Mouse (Mus musculus) layer of hippocampus, postnatal 14 days (tissue): ENCODE results near the gene Sap30l. TPM values are rescaled to one million over a fixed set of nuclear protein-coding genes. Genes with fewer than 3 reads are reported as not detected.

Source experiments
- DNase-seq, 2 experiments: peaks; one replicate each; pipeline ENCODE4 v3.0.0; 2021 to 2022; ENCODE audit warnings: low spot score in 2 of 2, mixed read lengths in 1 of 2
- long read RNA-seq, 2 experiments: library from polyadenylated mRNA; stranded (forward); transcript quantifications; one replicate each; pipeline ENCODE4 v2.0.0; 2021
- total RNA-seq, 2 experiments: library from RNA; stranded (reverse); gene quantifications; 2 replicates each; pipeline ENCODE4 v1.2.3; 2021

Gene Sap30l
- 10 to 100 TPM; 52.0 to 56.2 TPM for total RNA-seq
- long read RNA-seq, experiment 1, transcript Sap30l-201 (4 exons, 1,151 nt) = major isoform, 43 of 54 reads
- long read RNA-seq, experiment 1, partial matches to known transcripts = 0 of 54 reads
- long read RNA-seq, experiment 1, other reads (novel, unspliced or antisense) = 11 of 54 reads
- long read RNA-seq, experiment 2, transcript Sap30l-201 (4 exons, 1,151 nt) = major isoform, 71 of 75 reads
- long read RNA-seq, experiment 2, partial matches to known transcripts = 3 of 75 reads
- long read RNA-seq, experiment 2, other reads (novel, unspliced or antisense) = 1 of 75 reads

- peak; percentile 94 to 98 for DNase-seq
These were observed at the start of gene Sap30l for GRCm38 (mm10) chr11:57800971-57801765. Gene Sap30l (plus strand): TSS chr11:57801637.

DNA sequence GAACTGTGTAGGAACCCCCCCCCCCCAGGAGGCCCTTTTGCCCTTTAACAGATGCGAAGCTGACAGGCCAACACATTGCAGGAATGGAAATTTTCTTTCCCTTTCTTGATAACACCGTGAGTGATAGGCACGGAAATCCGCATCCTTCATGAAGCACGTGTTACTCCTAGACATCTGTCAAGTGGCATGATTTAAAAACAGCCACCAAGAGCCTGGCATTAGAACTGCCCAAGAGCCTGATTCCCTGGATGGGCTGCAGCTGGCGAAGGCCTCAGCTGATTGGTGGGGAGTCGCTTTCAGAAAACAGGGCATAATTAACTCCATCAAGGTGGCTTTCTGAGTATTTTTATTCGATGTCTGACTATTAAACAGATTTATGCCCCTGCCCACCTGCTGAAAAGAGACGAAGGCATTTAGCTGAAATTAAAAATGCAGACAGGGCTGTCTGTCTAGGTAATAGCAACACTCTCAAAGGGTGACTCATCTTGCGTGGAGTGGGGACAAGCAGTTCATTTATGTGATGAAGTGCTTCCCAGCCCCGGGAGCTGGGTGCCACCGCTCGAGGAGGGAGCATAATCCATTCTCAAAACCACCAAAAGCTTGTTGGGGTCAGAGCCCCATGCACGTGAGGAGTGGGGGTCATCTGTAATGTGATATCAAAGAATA is 47.8 kb upstream of the Sap30l start:
- no peak for DNase-seq

GRCm38 (mm10) chr11:57758621-57759020 is 42.8 kb upstream of the Sap30l start:
- no peak for DNase-seq

DNA sequence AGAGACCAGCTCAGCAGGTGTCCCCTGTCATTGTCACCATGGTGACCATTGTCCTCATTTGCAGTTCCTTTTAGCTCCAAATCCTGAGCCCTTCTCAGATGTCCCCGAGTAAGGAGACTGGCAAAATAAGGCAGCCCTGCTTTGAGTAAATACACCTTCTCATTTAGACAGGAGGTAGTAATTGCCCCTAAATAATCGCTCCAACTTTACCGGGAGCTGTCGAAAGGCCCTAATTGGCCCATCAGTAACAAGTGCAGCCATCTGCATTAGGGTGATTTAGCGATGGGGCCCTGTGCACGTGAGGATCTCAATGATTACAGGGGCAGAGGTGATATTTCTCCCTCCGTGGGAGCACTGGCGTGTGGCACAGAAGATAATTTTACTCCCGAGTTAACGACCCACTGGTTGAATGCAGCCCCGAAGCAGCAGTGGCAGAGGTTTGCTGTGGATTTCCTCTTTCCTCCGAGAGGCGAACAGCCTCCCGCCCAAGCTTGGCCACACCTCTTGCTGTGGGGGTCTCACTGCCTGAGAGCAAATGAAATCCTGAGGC is 40.9 kb upstream of the Sap30l start:
- no peak for DNase-seq

DNA sequence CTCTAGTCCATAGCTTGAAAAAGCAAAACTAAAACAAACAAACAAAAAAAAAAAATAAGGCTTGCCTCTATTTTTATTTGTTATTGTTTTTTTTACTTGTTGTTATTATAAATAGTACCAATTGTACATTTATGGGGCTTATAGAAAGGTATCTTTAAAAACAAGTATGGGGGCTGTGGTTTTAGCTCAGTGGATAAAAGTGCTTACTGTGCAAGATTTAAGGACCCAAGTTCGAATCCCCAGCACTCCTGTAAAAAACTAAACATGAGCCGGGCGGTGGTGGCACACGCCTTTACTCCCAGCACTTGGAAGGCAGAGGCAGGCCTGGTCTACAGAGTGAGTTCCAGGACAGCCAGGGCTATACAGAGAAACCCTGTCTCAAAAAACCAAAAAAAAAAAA is 40.1 kb upstream of the Sap30l start:
- no peak for DNase-seq

DNA sequence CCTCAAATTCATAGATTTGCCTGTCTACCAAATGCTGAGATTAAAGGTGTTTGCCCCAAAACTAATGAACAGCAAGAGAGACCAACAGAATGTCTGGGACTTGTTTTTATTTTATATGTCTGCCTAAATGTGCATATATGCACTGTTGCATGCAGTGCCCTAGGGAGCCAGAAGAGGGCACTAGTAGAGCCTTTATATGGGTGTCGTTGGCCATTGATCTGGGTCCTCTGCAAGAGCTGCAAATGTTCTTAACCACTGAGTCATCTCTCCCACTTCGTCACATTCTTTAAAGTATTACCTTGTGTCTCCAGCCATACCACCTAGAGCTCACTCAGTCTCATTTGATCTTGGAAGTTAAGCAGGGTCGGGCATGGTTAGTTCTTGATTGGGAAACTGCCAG is 37.3 kb upstream of the Sap30l start:
- DNase-seq = no peak

GRCm38 (mm10) chr11:57766617-57767016 is 34.8 kb upstream of the Sap30l start:
- DNase-seq = no peak

DNA sequence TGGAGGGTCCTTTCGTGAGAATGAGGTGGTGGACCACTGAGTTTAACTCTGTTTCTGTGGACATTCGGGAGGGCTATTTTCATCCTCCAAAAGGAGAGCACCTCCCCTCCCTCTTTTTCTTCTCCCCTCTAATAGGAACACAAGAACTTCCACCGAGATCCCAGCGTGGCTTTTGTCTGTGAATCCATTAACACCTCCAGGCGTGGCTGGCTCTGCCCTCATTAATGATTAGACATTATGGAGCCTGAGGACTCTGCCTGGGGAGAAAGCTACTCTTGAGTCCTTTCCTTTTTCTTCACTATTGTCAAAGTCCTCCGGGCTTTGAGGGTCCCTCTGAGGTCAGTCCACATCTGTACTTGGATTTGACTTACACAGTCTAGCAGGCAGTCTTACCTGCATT is 34.3 kb upstream of the Sap30l start:
- no peak for DNase-seq

- no peak for DNase-seq
These were observed 30.7 kb upstream of the Sap30l start for GRCm38 (mm10) chr11:57770776-57771175.

DNA sequence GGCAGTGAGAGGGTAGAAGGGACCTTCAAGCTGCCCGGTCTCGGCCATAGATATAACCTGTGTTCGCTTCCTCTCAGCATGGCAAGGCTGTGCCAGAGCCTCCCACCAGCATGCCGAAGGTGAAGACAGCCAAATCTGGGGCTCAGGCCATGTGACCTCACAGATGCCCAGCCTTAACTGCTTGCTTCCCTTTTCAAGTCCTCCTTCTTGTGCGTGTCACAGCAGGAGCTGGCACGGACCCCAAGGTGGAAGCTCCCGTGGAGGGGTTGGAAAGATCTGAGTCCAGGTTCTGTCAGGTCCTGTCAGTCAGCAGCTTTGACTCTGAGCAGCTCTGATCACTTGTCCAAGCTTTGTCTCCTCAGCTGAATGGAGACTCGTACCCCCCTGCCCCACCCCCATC is 29.8 kb upstream of the Sap30l start:
- DNase-seq = no peak

GRCm38 (mm10) chr11:57773479-57773878 is 28.0 kb upstream of the Sap30l start:
- no peak for DNase-seq

DNA sequence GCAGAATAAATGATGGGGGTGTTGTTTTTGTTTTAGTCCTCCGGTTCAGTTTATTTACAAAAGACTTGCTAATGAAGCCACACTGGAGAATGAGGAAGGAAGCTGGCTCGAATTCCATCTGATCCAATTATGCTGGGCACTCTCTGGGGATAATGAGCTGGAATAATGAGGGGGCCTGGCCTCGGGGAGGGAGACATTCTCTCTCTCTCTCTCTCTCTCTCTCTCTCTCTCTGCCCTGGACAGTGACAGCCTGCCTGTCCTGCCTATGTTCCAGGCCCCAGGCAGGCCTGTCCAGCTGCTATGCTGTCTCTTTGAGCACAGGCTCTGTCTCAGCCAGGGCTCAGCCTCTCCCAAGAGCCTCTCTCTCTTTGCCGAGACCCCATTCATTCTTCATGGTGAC is 27.5 kb upstream of the Sap30l start:
- peak in 1 of 2 experiments; percentile 46 for DNase-seq

DNA sequence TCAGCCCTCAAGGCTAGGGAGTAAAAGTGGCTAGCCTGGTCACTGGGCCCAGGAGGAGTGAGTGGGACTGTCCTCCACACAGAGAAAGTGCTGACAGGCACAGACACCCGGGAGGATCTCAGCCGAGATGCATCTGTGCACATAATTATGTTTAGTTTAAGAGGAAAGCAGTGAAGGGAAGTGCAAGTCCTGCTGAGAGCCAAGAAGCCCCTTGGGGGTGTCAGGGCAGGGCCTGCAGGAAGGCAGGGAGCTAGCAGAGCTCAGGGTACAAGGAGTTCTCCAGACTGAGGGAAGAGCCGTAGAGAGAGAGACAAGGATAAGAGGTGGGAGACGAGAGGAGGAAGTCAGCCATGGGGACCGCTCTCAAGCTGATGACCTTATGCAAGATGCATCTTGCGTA is 25.6 kb upstream of the Sap30l start:
- DNase-seq = no peak

DNA sequence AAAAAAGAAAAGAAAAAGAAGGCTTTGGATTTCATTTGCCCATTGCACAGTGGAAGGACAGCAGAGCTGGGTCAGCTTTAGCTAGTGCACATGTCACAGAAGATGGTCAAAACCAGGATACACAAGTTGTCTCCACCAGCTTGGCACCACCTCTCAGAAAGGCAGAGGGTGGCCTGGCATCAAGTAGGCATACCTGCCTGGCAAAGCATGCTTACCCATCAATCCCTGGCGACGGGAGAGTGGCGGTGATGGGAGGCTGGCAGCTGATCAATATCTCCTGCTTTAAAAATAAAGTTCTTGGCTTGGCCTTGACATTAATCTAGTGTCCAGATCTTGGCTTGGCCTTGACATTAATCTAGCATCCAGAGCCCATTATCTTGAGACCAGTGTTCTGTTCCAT is 24.9 kb upstream of the Sap30l start:
- no peak for DNase-seq

DNA sequence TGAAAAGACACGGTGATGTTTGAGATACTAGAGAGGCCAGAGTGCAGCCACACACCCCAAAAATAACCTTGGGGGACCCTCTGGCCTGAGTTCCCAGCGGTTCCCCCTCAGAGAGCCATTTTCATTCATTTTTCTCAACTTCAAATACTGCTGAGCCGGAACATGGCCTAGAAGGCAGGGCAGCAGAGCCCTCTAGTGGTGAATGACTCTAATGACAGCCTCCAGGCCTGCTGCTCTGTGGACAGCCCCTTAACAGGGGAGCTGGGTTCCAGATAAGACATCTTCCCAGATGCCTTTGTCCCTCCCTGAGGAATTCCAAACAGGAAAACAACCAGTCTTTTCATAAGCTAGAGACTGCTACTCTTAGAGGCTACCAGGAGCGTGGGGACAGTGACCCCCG is 23.1 kb upstream of the Sap30l start:
- peak; percentile 48 to 62 for DNase-seq

DNA sequence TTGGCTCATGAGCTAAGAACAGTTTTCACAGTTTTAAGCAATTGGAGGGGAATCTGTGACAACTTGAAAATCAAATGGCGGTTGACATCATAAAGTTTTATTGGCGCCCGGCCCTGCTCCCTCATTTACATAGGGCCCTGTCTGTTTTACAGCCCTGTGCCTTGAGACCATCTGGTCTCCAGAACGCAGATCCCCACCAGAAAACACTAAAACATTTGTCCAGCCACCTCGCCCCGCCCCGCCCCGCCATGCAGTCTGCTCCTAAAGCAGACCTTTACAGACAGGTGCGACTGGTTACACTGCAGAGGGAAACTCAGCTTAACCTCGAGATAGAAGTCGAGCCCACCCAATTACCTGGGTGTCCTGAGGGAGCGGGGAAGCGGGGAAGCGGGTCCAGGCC is 21.6 kb upstream of the Sap30l start:
- no peak for DNase-seq

DNA sequence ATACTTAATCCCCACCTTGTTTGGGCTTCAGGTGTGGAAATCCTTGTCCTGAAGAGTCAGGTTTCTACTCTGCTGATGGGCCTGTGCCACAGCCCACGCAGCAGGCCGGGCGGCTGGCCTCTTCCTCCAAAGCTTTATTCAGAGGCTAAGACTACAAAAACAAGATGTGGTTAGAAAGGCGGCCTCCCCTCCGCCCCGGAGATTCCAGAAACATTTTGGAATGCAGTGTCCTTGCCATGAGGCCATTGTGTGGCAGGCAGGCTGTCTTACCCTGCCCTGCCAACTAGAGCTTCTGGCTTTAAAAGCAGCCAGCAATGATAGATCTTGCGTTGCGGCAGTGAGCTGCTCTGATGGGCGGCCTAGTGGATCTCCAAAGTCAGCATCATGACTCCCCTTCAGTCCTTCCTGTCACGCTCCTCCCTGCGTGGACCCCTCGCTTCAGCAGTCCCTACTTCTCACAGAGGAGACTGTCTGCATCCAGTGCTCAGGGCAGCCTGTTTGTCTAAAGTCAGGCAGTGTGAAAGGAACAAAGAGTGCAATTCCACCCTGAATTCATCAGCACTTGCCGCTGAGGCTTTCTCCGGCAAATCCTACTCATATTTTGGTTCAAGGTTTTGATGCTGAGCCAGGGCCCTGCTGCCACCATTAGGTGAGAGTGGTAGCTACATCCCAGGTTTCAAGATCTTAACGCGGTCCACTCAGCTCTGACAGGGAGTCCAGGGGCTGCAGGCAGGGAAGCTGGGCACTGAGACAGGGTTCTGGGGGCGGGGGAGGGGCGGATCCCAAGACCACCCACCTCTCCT is 14.6 kb upstream of the Sap30l start:
- peak; percentile 57 to 59 for DNase-seq

GRCm38 (mm10) chr11:57787913-57788312 is 13.5 kb upstream of the Sap30l start:
- no peak for DNase-seq

DNA sequence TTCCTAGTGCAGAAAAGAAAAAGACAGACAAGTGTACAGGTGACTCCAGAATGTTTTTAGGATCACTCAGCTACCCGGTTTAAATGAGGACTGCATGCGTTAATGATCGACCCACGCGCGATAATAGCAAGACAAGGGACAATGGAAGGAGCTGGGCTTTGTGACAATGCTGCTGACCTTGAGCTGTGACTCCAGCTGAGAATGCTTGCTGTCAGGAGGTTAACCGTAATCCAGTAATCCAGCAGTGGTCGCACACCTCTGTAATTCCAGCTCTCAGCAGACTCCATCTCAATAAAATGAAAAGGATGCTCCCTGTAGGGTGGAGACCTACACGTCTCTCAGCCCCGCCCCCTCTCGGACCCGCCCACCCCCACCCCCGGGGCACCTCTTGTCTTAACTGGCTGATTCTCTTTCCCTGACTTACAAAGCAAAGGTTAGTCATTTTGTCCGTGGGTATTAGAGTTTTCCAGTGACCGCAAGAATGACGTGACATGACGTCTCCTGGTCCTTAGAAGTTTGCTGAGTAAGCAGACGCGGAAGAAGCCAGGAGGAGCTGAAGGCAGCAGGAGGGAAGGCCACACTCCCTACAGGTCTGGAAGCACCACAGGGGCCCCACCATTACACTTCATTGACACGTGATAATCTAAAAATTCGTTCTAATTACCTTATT is 10.4 kb upstream of the Sap30l start:
- DNase-seq = no peak

DNA sequence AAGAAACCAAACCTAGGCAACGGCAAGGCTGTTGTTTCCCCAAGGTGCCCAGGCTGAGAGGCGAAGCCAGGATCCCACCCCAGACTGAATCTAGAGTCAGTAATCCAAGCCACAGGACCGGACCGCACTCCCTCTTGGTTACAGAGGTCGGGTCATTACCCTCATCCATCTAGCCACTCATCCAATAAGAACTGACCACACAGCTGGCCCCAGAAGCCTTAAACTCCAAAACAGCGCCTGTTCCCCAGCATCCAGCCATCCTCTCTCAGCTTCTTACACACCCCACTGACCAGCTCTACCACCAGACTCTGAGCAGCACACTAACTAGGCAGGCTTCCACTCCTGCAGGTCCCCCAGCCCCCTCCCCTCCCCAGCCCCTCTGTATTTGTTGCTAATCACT is 6.4 kb upstream of the Sap30l start:
- DNase-seq = no peak
